Mouse (Mus musculus) liver, adult 2 months (tissue): ENCODE measurements around the gene Faf1. TPM values are rescaled to one million over a fixed set of nuclear protein-coding genes. Genes with fewer than 3 reads are reported as not detected.

Source experiments
- DNase-seq: peaks from one replicate; pipeline ENCODE4 v3.0.0-alpha.2; 2011; ENCODE audit warnings: low read depth, low spot score; ENCODE audit errors: extremely low read depth
- H3K27ac ChIP-seq: fragments of 200-500 bp; replicated peaks from 2 replicates; pipeline ENCODE4 v1.5.1; 2012; ENCODE audit warnings: low read depth, mild to moderate bottlenecking, control low read depth, inconsistent platforms, low read length; ENCODE audit not compliant: insufficient read depth
- H3K27me3 ChIP-seq: fragments of 200-500 bp; 2 replicates; pipeline ENCODE4 v1.6.1; 2012; ENCODE audit warnings: mild to moderate bottlenecking, moderate library complexity, low read length, inconsistent platforms; ENCODE audit not compliant: control insufficient read depth, insufficient read depth
- H3K36me3 ChIP-seq: fragments of 200-500 bp; 2 replicates; pipeline ENCODE4 v1.6.1; 2012; ENCODE audit warnings: low read length, inconsistent platforms; ENCODE audit not compliant: control insufficient read depth, insufficient read depth
- H3K4me1 ChIP-seq: fragments of 200-500 bp; 2 replicates; pipeline ENCODE4 v1.6.1; 2011; ENCODE audit warnings: low read length; ENCODE audit not compliant: control insufficient read depth, insufficient read depth
- H3K4me3 ChIP-seq: fragments of 200-500 bp; 2 replicates; pipeline ENCODE4 v1.5.1; 2011; ENCODE audit warnings: low read depth, mild to moderate bottlenecking, control low read depth, low read length, moderate library complexity; ENCODE audit not compliant: insufficient read depth
- H3K79me2 ChIP-seq: fragments of 200-500 bp; 2 replicates; pipeline ENCODE4 v1.6.1; 2012; ENCODE audit warnings: inconsistent platforms, mild to moderate bottlenecking, low read length, moderate library complexity; ENCODE audit not compliant: control insufficient read depth, insufficient read depth
- H3K9ac ChIP-seq: fragments of 200-500 bp; 2 replicates; pipeline ENCODE4 v1.6.1; 2012; ENCODE audit warnings: low read depth, mild to moderate bottlenecking, control low read depth, inconsistent platforms, low read length
- CTCF ChIP-seq: fragments of 200-500 bp; IDR thresholded peaks from 2 replicates; pipeline ENCODE4 v1.5.1; 2011; ENCODE audit warnings: low read depth, low read length, control low read depth
- POLR2A ChIP-seq: fragments of 200-500 bp; IDR thresholded peaks from 2 replicates; pipeline ENCODE4 v1.6.1; 2011; ENCODE audit warnings: low read length, control low read depth; ENCODE audit not compliant: insufficient read depth; ENCODE audit errors: extremely low read depth
- WGBS: fragments of 180-500 bp; shearing (Covaris S2); methylation state at CpG from one replicate; pipeline ENCODE4 v1.1.7; 2018; 5-methylcytosine and 5-hydroxymethylcytosine counted together
- polyA plus RNA-seq: library from polyadenylated mRNA; depleted of rRNA; stranded (reverse); fragments of >200 nt; gene quantifications from 2 replicates; pipeline ENCODE4 v1.2.3, GENCODE M21; 2012
- total RNA-seq: library from RNA; depleted of rRNA; stranded (reverse); fragments of >200 nt; gene quantifications from 2 replicates; pipeline ENCODE4 v1.2.3, GENCODE M21; 2014

Faf1 gene
- total and polyA plus RNA-seq, 2 experiments = 4.7 to 21.7 TPM

DNA sequence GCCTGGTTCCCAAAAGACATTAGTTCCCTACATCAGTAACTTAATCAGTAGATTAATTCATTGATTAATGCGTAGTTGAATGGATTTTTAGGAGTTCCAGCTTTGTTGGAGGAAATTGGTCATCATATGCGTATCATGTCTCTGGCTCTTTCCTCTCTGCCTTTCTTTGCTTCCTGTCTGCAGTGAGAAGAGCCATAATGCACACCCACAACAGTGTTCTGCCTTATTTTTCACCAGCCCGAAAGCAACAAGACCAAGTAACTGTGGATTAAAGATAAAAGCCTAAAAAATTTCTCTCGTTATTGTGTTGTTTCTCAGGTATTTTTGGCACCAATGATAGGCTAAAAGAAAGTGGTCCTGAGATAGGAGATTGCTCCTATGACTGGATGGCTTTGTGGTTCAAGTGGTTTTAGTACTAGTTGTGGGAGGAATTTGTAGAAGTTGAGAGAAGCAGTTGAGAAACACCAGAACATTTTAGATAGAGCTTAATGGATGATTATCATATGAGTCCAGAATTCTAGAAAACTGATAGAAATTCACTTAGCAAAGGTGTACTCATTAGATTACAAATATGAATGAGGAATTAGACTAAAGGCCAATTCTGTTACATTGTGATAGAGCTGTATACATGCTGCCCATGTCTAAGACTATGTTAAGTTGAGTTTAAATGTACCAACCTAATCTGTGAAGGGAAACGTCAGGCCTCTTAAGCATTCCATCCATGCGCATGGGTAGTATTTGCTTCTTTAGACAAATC, 221.6 kb downstream of the Faf1 start:
- DNase-seq = no peak
- Histone ChIP-seq H3K4me1 (no peaks in the 10 kb centered on the region), H3K9ac (no peak overlapping the region), H3K27ac (no peak overlapping the region), H3K36me3 (peaks cover 7% of the 10 kb centered on the region; the same call in 1 of the 2 replicates), H3K27me3 (no peaks in the 10 kb centered on the region), H3K4me3 (no peak overlapping the region), H3K79me2 (no peaks in the 10 kb centered on the region)
- no peak for TF ChIP-seq POLR2A
- TF ChIP-seq CTCF = no peak
- 95% methylated on average over 6 of the region's 6 CpGs for WGBS

DNA sequence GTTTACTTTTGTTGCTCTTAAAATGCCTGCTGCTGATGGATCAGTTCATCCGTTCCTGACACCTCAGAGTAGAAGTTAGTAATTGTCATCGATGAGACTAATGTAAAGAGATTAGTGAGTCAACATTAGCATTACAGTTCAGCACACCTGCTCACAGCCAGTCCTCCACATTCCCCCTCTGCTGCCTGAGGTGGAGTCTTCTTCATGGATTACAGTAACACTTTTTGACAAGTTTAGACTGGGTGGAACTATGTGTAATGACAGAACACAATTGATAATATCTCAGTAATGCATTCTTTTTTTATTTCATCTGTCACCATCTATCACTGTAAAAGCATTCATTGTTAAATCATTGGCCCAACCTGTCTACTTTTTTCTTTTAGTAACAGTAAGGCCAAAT, 224.7 kb downstream of the Faf1 start:
- no peak overlapping the region for H3K9ac ChIP-seq
- H3K27me3 ChIP-seq = no peaks in the 10 kb centered on the region
- H3K27ac ChIP-seq = no peak overlapping the region
- no peak for TF ChIP-seq CTCF
- TF ChIP-seq POLR2A = no peak
- no peaks in the 10 kb centered on the region for H3K4me1 ChIP-seq
- no peaks in the 10 kb centered on the region for H3K79me2 ChIP-seq
- WGBS = 89% methylated on average over 2 of the region's 2 CpGs
- H3K4me3 ChIP-seq = no peak overlapping the region
- peaks cover 8% of the 10 kb centered on the region; the same call in 1 of the 2 replicates for H3K36me3 ChIP-seq
- no peak for DNase-seq

DNA sequence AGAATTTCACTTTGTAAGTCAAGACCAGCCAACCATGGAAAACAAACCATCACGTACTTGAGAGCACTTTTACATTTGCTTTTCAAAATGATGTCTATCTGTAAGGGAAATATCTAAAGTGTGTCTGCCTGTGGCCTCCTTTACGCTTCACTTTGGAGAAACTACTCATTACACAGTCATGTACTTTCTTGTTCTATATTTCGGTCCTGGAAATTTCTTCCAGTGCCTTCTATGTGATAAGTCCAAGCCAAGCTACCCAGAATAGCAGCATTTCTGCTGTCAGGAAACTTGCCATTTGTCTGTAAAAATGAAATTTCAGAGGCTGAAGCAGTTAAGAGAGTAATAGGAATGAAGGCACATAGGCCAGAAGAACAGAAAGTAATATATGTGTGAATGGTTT, 228.1 kb downstream of the Faf1 start:
- no peaks in the 10 kb centered on the region for H3K79me2 ChIP-seq
- TF ChIP-seq CTCF (no peak), POLR2A (no peak)
- 98% methylated on average over 3 of the region's 3 CpGs for WGBS

DNA sequence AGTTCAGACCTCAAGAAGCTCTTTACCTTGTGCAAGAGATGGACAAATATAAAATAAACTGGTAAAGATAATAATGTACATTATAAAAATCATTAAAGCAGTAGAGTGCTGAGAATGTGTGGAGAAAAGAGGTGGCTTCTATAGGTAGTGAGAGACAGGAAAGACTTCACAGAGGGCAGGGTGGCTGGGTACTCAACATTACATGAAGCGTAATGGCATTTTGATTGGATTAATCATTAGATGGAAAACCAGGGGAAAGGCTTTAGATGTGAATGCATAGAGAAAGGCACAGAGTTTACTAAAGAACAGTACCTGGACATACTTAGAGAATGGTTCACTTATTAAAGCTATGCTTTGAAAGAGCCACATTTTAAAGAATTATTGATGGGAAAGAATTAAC, 252.7 kb downstream of the Faf1 start:
- WGBS = 91% methylated on average over 1 of the region's 1 CpGs
- Histone ChIP-seq H3K4me3 (no peak overlapping the region), H3K27me3 (no peaks in the 10 kb centered on the region), H3K4me1 (no peaks in the 10 kb centered on the region), H3K27ac (no peak overlapping the region), H3K9ac (no peak overlapping the region), H3K79me2 (no peaks in the 10 kb centered on the region), H3K36me3 (peaks cover 8% of the 10 kb centered on the region; the same call in 1 of the 2 replicates)
- no peak for TF ChIP-seq CTCF
- TF ChIP-seq POLR2A = no peak
- DNase-seq = no peak

More for the DNA sequence above, 228.1 kb downstream of the Faf1 start:
- no peaks in the 10 kb centered on the region for H3K27me3 ChIP-seq
- DNase-seq = no peak
- H3K36me3 ChIP-seq = peaks cover 8% of the 10 kb centered on the region; the same call in 1 of the 2 replicates
- no peak overlapping the region for H3K4me3 ChIP-seq
- no peaks in the 10 kb centered on the region for H3K4me1 ChIP-seq
- no peak overlapping the region for H3K9ac ChIP-seq
- H3K27ac ChIP-seq = no peak overlapping the region

DNA sequence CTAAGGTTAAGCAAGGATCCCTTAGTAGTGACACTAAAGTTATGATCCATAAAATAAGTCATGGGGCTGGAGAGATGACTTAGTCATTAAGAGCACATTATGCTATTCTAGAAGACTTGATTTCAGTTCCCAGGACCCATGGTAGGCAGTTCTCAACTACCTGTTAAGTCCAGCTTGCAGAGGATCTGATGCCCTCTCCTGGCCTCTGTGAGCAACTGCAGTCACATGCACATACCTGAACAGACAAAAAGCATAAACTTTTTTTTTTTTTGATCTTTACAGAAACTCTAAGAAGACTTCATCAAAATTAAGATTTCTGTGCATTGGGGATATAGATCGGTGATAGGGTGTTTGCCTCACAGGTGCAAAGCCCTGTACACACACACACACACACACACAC, 254.1 kb downstream of the Faf1 start:
- no peak overlapping the region for H3K4me3 ChIP-seq
- no peak overlapping the region for H3K27ac ChIP-seq
- WGBS = 100% methylated on average over 1 of the region's 1 CpGs
- no peaks in the 10 kb centered on the region for H3K79me2 ChIP-seq
- DNase-seq = peak; percentile 45
- no peaks in the 10 kb centered on the region for H3K27me3 ChIP-seq
- H3K4me1 ChIP-seq = no peaks in the 10 kb centered on the region
- H3K9ac ChIP-seq = no peak overlapping the region
- TF ChIP-seq CTCF = peak; percentile 63
- no peak for TF ChIP-seq POLR2A
- H3K36me3 ChIP-seq = peaks cover 8% of the 10 kb centered on the region

DNA sequence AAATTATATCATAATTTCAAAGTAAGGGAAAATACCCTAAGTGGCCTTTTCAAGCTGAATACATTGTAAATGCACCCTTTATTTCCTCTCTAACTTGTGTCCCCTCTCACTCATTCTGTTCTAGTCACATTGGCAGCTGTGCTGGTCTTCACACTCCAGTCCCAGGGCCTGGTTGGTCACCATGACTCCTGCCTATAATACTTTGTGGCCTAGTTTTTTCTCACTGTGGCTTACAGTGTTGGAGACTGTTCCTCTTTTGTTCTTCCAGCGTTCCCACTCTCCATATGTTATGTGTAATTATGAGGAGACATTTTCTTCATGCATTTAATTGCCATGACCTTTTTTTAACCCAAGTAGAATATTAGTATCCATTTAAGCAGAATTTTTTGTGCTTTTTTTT, 254.5 kb downstream of the Faf1 start:
- no peak overlapping the region for H3K4me3 ChIP-seq
- no peak overlapping the region for H3K9ac ChIP-seq
- no peaks in the 10 kb centered on the region for H3K79me2 ChIP-seq
- no peaks in the 10 kb centered on the region for H3K4me1 ChIP-seq
- H3K36me3 ChIP-seq = peaks cover 10% of the 10 kb centered on the region
- no peak for TF ChIP-seq CTCF
- no peak for TF ChIP-seq POLR2A
- H3K27me3 ChIP-seq = no peaks in the 10 kb centered on the region
- 94% methylated on average over 1 of the region's 1 CpGs for WGBS
- no peak overlapping the region for H3K27ac ChIP-seq
- no peak for DNase-seq
